Mouse (Mus musculus) CH12.LX (cell line): ENCODE results near the gene Brca1. TPM values are rescaled to one million over a fixed set of nuclear protein-coding genes. Genes with fewer than 3 reads are reported as not detected.
A peak's percentile ranks its signal among the peaks of the same experiment; 100 is the strongest.
"Not testable (repeated sequence)": the region's sequence is repeated elsewhere in the genome, so short reads cannot be mapped to it uniquely, and the experiment has no call there.

ENCODE experiments used
- DNase-seq: peaks from one replicate; pipeline ENCODE4 v3.0.0-alpha.2; 2013; ENCODE audit errors: extremely low read depth
- H3K27ac ChIP-seq: 2 replicates; pipeline ENCODE4 v1.5.1; 2012; ENCODE audit warnings: low read depth, mild to moderate bottlenecking, control low read depth, moderate library complexity; ENCODE audit not compliant: insufficient read depth
- H3K27me3 ChIP-seq: replicated peaks from 2 replicates; pipeline ENCODE3; 2012; ENCODE audit warnings: inconsistent platforms
- H3K36me3 ChIP-seq, 2 experiments: replicated peaks in 1 of 2; 2 replicates each; pipeline versions ENCODE3 to v1.6.1; 2012; ENCODE audit warnings: inconsistent platforms in 1 of 2, low read length in 1 of 2, mild to moderate bottlenecking in 1 of 2, mixed read lengths in 1 of 2, moderate library complexity in 1 of 2; ENCODE audit not compliant: control insufficient read depth in 1 of 2, insufficient read depth in 1 of 2
- H3K4me1 ChIP-seq, 2 experiments: 2 replicates each; pipeline ENCODE4 v1.6.1; 2012; ENCODE audit warnings: inconsistent platforms in 1 of 2, moderate library complexity in 1 of 2; ENCODE audit not compliant: insufficient read depth in 2 of 2, control insufficient read depth in 1 of 2
- H3K4me2 ChIP-seq: 2 replicates; pipeline ENCODE4 v1.6.1; 2012; ENCODE audit warnings: low read depth, mild to moderate bottlenecking, control low read depth; ENCODE audit not compliant: poor library complexity, insufficient read depth, severe bottlenecking
- H3K4me3 ChIP-seq, 3 experiments: fragments of 150-350 bp in 1 of 3; sonication (generic) in 1 of 3; replicated peaks in 1 of 3; 2 replicates each; pipeline versions ENCODE3 to v1.5.1; 2011 to 2012; ENCODE audit warnings: low read depth in 2 of 3, low read length in 2 of 3, mild to moderate bottlenecking in 2 of 3, moderate library complexity in 2 of 3, control low read depth in 1 of 3, improper control_type of control experiment in 1 of 3, inconsistent platforms in 1 of 3, mixed read lengths in 1 of 3; ENCODE audit not compliant: poor library complexity in 1 of 3
- H3K79me2 ChIP-seq: replicated peaks from 2 replicates; pipeline ENCODE4 v1.6.1; 2012; ENCODE audit warnings: mild to moderate bottlenecking, moderate library complexity; ENCODE audit not compliant: control insufficient read depth, poor library complexity, insufficient read depth, severe bottlenecking; ENCODE audit errors: extremely low read depth
- H3K9ac ChIP-seq: 2 replicates; pipeline ENCODE4 v1.6.1; 2012; ENCODE audit warnings: low read depth, mild to moderate bottlenecking, control low read depth, moderate library complexity; ENCODE audit not compliant: insufficient read depth
- H3K9me3 ChIP-seq: replicated peaks from 2 replicates; pipeline ENCODE3; 2012; ENCODE audit warnings: low read length, inconsistent platforms, mixed read lengths
- BHLHE40 ChIP-seq: IDR thresholded peaks from 2 replicates; pipeline ENCODE4 v1.6.1; 2011; ENCODE audit warnings: mild to moderate bottlenecking, low read depth, low read length, improper control_type of control experiment
- E2F4 ChIP-seq: IDR thresholded peaks from 2 replicates; pipeline ENCODE4 v1.6.1; 2011; ENCODE audit warnings: low read depth, low read length, improper control_type of control experiment; ENCODE audit not compliant: insufficient replicate concordance
- ELF1 ChIP-seq: IDR thresholded peaks from 2 replicates; pipeline ENCODE4 v1.6.1; 2014; ENCODE audit warnings: low read depth, mild to moderate bottlenecking, inconsistent platforms, low read length, improper control_type of control experiment
- EP300 ChIP-seq: IDR thresholded peaks from 2 replicates; pipeline ENCODE4 v1.6.1; 2011; ENCODE audit warnings: low read length, improper control_type of control experiment
- GABPA ChIP-seq: IDR thresholded peaks from 2 replicates; pipeline ENCODE4 v1.6.1; 2012; ENCODE audit warnings: low read depth, low read length, improper control_type of control experiment, inconsistent platforms; ENCODE audit not compliant: insufficient replicate concordance
- IRF4 ChIP-seq: IDR thresholded peaks from 2 replicates; pipeline ENCODE4 v1.6.1; 2014; ENCODE audit warnings: low read depth, mild to moderate bottlenecking, inconsistent platforms, low read length, improper control_type of control experiment
- JUN ChIP-seq: IDR thresholded peaks from 2 replicates; pipeline ENCODE4 v1.6.1; 2011; ENCODE audit warnings: low read depth, mild to moderate bottlenecking, low read length, improper control_type of control experiment, moderate library complexity; ENCODE audit not compliant: insufficient read depth
- MAZ ChIP-seq: IDR thresholded peaks from 2 replicates; pipeline ENCODE4 v1.6.1; 2012; ENCODE audit warnings: low read depth, mild to moderate bottlenecking, inconsistent platforms, low read length, improper control_type of control experiment, moderate library complexity
- MXI1 ChIP-seq: IDR thresholded peaks from 2 replicates; pipeline ENCODE4 v1.6.1; 2011; ENCODE audit warnings: mild to moderate bottlenecking, low read depth, low read length, improper control_type of control experiment
- NELFE ChIP-seq: IDR thresholded peaks from 2 replicates; pipeline ENCODE4 v1.6.1; 2011; ENCODE audit warnings: low read depth, low read length, improper control_type of control experiment
- PAX5 ChIP-seq: IDR thresholded peaks from 2 replicates; pipeline ENCODE4 v1.6.1; 2012; ENCODE audit warnings: low read length, inconsistent platforms, mixed read lengths
- POLR2AphosphoS2 ChIP-seq: IDR thresholded peaks from 2 replicates; pipeline ENCODE4 v1.6.1; 2011; ENCODE audit warnings: low read depth, low read length, improper control_type of control experiment
- RCOR1 ChIP-seq: conservative IDR thresholded peaks from 2 replicates; pipeline ENCODE4 v1.6.1; 2012; ENCODE audit warnings: low read depth, mild to moderate bottlenecking, inconsistent platforms, low read length, improper control_type of control experiment
- SIN3A ChIP-seq: IDR thresholded peaks from 2 replicates; pipeline ENCODE4 v1.6.1; 2012; ENCODE audit warnings: low read length, improper control_type of control experiment, inconsistent platforms
- SMC3 ChIP-seq: IDR thresholded peaks from 2 replicates; pipeline ENCODE4 v1.6.1; 2011; ENCODE audit warnings: low read depth, low read length, improper control_type of control experiment
- TBP ChIP-seq: conservative IDR thresholded peaks from 2 replicates; pipeline ENCODE4 v1.6.1; 2011; ENCODE audit warnings: low read depth, low read length, improper control_type of control experiment
- UBTF ChIP-seq: IDR thresholded peaks from 2 replicates; pipeline ENCODE4 v1.6.1; 2012; ENCODE audit warnings: low read depth, mild to moderate bottlenecking, inconsistent platforms, low read length, improper control_type of control experiment, moderate library complexity
- ZMIZ1 ChIP-seq: IDR thresholded peaks from 2 replicates; pipeline ENCODE4 v1.6.1; 2012; ENCODE audit warnings: low read depth, mild to moderate bottlenecking, inconsistent platforms, low read length, improper control_type of control experiment
- dilution Hi-C: fragments of 300-500 bp; cut with MboI; formaldehyde crosslinking; loops from 2 replicates; pipeline ENCODE4 v1.14.3; 2020; ENCODE audit warnings: low sequenced_read_pairs; ENCODE audit not compliant: extremely low pct_unique_long_range_greater_than_20kb, extremely low pct_ligation_motif_present
- in situ Hi-C: fragments of 300-500 bp; cut with MboI; formaldehyde crosslinking; loops from 3 replicates; pipeline ENCODE4 v1.14.3; 2019; ENCODE audit warnings: low sequenced_read_pairs, low pct_ligation_motif_present, low pct_unique_long_range_greater_than_20kb, mixed read lengths
- polyA plus RNA-seq: library from polyadenylated mRNA; unstranded; fragments of >175 nt; gene quantifications from 2 replicates; pipeline ENCODE4 v1.2.1, GENCODE M21; 2012; ENCODE audit warnings: low read depth; ENCODE audit not compliant: insufficient read length
- total RNA-seq, 2 experiments: library from RNA; depleted of rRNA; stranded (reverse); fragments of 300-350 nt in 1 of 2; fragments of >200 nt in 1 of 2; gene quantifications; 2 replicates each; pipeline ENCODE4 v1.2.3; 2012 to 2014

Brca1 gene
- total and polyA plus RNA-seq, 3 experiments: 31.3 to 37.5 (median 33.0) TPM

- peak; percentile 78 for TF ChIP-seq BHLHE40
- TF ChIP-seq IRF4: peak; percentile 54; the same call in 1 of the 2 replicates
Observed at GRCm38 (mm10) chr11:101467477-101468262, 84.1 kb downstream of the Brca1 start (continued).

GRCm38 (mm10) chr11:101466552-101466950 lies 85.2 kb downstream of the Brca1 start:
- H3K9ac ChIP-seq: peak overlapping the region; percentile 24; the same call in 1 of the 2 replicates
- H3K27ac ChIP-seq, H3K9me3 ChIP-seq, H3K79me2 ChIP-seq, in situ Hi-C loops, dilution Hi-C loops, DNase-seq: not testable (repeated sequence)
- peaks cover 28% of the 10 kb centered on the region for H3K27me3 ChIP-seq
- peaks cover 6 to 11% of the 10 kb centered on the region in 2 experiments for H3K36me3 ChIP-seq
- peak overlapping the region; percentile 89 for H3K4me2 ChIP-seq
- H3K4me3 ChIP-seq: peak overlapping the region; percentile 30 to 96 (median 63)
- peaks cover 21 to 58% of the 10 kb centered on the region in 2 experiments for H3K4me1 ChIP-seq

GRCm38 (mm10) chr11:101465869-101466551 lies 85.7 kb downstream of the Brca1 start, which contains the start of gene Vat1:
Gene Vat1, minus strand, starts transcription at chr11:101466230.
- peak; percentile 65 for DNase-seq
- dilution Hi-C loops: no loop called here
- Histone ChIP-seq H3K4me2 (peak within 1 kb of the TSS; percentile 89), H3K4me1 (peaks cover 21 to 59% of the 10 kb centered on the region in 2 experiments), H3K4me3 (peak within 1 kb of the TSS; percentile 63 to 96 (median 70)), H3K9ac (peak within 1 kb of the TSS; percentile 24), H3K79me2 (no peaks in the 10 kb centered on the region), H3K27ac (peak within 1 kb of the TSS; percentile 70), H3K9me3 (no peaks in the 10 kb centered on the region), H3K36me3 (peaks cover 9 to 16% of the 10 kb centered on the region in 2 experiments), H3K27me3 (peaks cover 28% of the 10 kb centered on the region)
- in situ Hi-C loops: no loop called here
- TF ChIP-seq ZMIZ1 (0 out of 2 replicates have a peak, but pooled peaks have one; percentile 52), E2F4 (peak; percentile 89; the same call in 1 of the 2 replicates), PAX5 (no peak), UBTF (peak; percentile 96), POLR2AphosphoS2 (no peak), BHLHE40 (no peak), NELFE (0 out of 2 replicates have a peak, but pooled peaks have one; percentile 25), TBP (0 out of 2 replicates have a peak, but pooled peaks have one; percentile 7), ELF1 (no peak), EP300 (no peak), JUN (no peak), IRF4 (no peak), SMC3 (no peak), RCOR1 (peak; percentile 56; the same call in 1 of the 2 replicates), GABPA (no peak), SIN3A (peak; percentile 67), MXI1 (peak; percentile 86), MAZ (0 out of 2 replicates have a peak, but pooled peaks have one; percentile 29)
